Mouse (Mus musculus) small intestine, adult 2 months (tissue): ENCODE data around the gene Btk. TPM values are rescaled to one million over a fixed set of nuclear protein-coding genes. Genes with fewer than 3 reads are reported as not detected.

ENCODE experiments used
- H3K27ac ChIP-seq: fragments of 200-500 bp; 2 replicates; pipeline ENCODE4 v1.5.1; 2012; ENCODE audit warnings: low read depth, low read length, control low read depth, inconsistent platforms; ENCODE audit not compliant: insufficient read depth
- H3K27me3 ChIP-seq: fragments of 200-500 bp; 2 replicates; pipeline ENCODE4 v1.6.1; 2012; ENCODE audit warnings: mild to moderate bottlenecking, moderate library complexity, low read length, inconsistent platforms; ENCODE audit not compliant: control insufficient read depth, insufficient read depth
- H3K36me3 ChIP-seq: fragments of 200-500 bp; 2 replicates; pipeline ENCODE4 v1.6.1; 2012; ENCODE audit warnings: mild to moderate bottlenecking, low read length, control low read depth, inconsistent platforms; ENCODE audit not compliant: control insufficient read depth, insufficient read depth
- H3K4me1 ChIP-seq: fragments of 200-500 bp; 2 replicates; pipeline ENCODE4 v1.6.1; 2012; ENCODE audit warnings: low read length, inconsistent platforms, mixed read lengths; ENCODE audit not compliant: control insufficient read depth, insufficient read depth, insufficient read length
- H3K4me3 ChIP-seq: fragments of 200-500 bp; 2 replicates; pipeline ENCODE4 v1.5.1; 2012; ENCODE audit warnings: low read depth, mild to moderate bottlenecking, control low read depth, inconsistent platforms, low read length, moderate library complexity
- CTCF ChIP-seq: fragments of 200-500 bp; IDR thresholded peaks from 2 replicates; pipeline ENCODE4 v1.5.1; 2012; ENCODE audit warnings: low read depth, mild to moderate bottlenecking, control low read depth, inconsistent platforms, low read length, moderate library complexity, mixed read lengths; ENCODE audit not compliant: insufficient replicate concordance, insufficient read length; ENCODE audit errors: extremely low read depth
- POLR2A ChIP-seq: fragments of 200-500 bp; IDR thresholded peaks from 2 replicates; pipeline ENCODE4 v1.6.1; 2012; ENCODE audit warnings: low read depth, mild to moderate bottlenecking, control low read depth, inconsistent platforms, low read length, moderate library complexity
- WGBS: fragments of 180-500 bp; shearing (Covaris S2); methylation state at CpG from one replicate; pipeline ENCODE4 v1.1.7; 2018; 5-methylcytosine and 5-hydroxymethylcytosine counted together
- polyA plus RNA-seq: library from polyadenylated mRNA; depleted of rRNA; stranded (reverse); fragments of >200 nt; gene quantifications from 2 replicates; pipeline ENCODE4 v1.2.3, GENCODE M21; 2012; rRNA removed

Btk gene
- polyA plus RNA-seq, 1 experiment: 0.48 TPM

GRCm38 (mm10) chrX:134509473-134509872 lies 73.9 kb downstream of the Btk start:
- TF ChIP-seq POLR2A (no peak), CTCF (no peak; the same call in 1 of the 2 replicates)
- Histone ChIP-seq H3K4me3 (no peak overlapping the region), H3K4me1 (no peaks in the 10 kb centered on the region), H3K27ac (no peak overlapping the region), H3K27me3 (no peaks in the 10 kb centered on the region), H3K36me3 (no peaks in the 10 kb centered on the region)
- 32% methylated on average over 2 of the region's 2 CpGs for WGBS

GRCm38 (mm10) chrX:134507977-134508376 lies 75.4 kb downstream of the Btk start:
- TF ChIP-seq CTCF: no peak
- TF ChIP-seq POLR2A: no peak
- H3K27me3 ChIP-seq: no peaks in the 10 kb centered on the region
- no peaks in the 10 kb centered on the region for H3K4me1 ChIP-seq
- no peaks in the 10 kb centered on the region for H3K36me3 ChIP-seq
- H3K27ac ChIP-seq: no peak overlapping the region
- WGBS: 73% methylated on average over 6 of the region's 6 CpGs
- no peak overlapping the region for H3K4me3 ChIP-seq

- Histone ChIP-seq H3K4me1 (no peaks in the 10 kb centered on the region), H3K36me3 (no peaks in the 10 kb centered on the region), H3K27me3 (no peaks in the 10 kb centered on the region), H3K27ac (no peak overlapping the region), H3K4me3 (no peak overlapping the region)
- 87% methylated on average over 8 of the region's 8 CpGs for WGBS
- TF ChIP-seq CTCF (no peak), POLR2A (no peak)
Measured at GRCm38 (mm10) chrX:134500651-134501050, 82.7 kb downstream of the Btk start.

Other genes starting within 250 kb of the Btk start
- 0.14 and 0.24 TPM in 2 replicates for gene Drp2, start 179.0 kb downstream of the Btk start, polyA plus RNA-seq
- gene Taf7l, start 107.1 kb downstream of the Btk start, polyA plus RNA-seq: not detected in 2 replicates
- gene Timm8a1, start 41.7 kb downstream of the Btk start, polyA plus RNA-seq: 0.27 and 0.66 TPM in 2 replicates
- gene Rpl36a, start 2.1 kb upstream of the Btk start, polyA plus RNA-seq: 48.0 and 60.3 TPM in 2 replicates
- 0.65 and 0.98 TPM in 2 replicates for gene Gla, start 17.6 kb upstream of the Btk start, polyA plus RNA-seq
- 1.1 and 3.8 TPM in 2 replicates for gene Hnrnph2, start 17.6 kb upstream of the Btk start, polyA plus RNA-seq
- gene Armcx4, start 102.9 kb upstream of the Btk start, polyA plus RNA-seq: 0.14 and 0.15 TPM in 2 replicates
- gene Armcx1, start 134.4 kb upstream of the Btk start, polyA plus RNA-seq: 0.18 and 0.44 TPM in 2 replicates
- gene Armcx6, start 167.8 kb upstream of the Btk start, polyA plus RNA-seq: 0.24 and 0.36 TPM in 2 replicates
- 0.42 TPM in 2 replicates for gene Armcx3, start 173.0 kb upstream of the Btk start, polyA plus RNA-seq
- 2.6 and 2.7 TPM in 2 replicates for gene Armcx2, start 225.7 kb upstream of the Btk start, polyA plus RNA-seq